Comparison of ENCODE assay signal across 8 mouse cellular contexts in the genomic region with DNA sequence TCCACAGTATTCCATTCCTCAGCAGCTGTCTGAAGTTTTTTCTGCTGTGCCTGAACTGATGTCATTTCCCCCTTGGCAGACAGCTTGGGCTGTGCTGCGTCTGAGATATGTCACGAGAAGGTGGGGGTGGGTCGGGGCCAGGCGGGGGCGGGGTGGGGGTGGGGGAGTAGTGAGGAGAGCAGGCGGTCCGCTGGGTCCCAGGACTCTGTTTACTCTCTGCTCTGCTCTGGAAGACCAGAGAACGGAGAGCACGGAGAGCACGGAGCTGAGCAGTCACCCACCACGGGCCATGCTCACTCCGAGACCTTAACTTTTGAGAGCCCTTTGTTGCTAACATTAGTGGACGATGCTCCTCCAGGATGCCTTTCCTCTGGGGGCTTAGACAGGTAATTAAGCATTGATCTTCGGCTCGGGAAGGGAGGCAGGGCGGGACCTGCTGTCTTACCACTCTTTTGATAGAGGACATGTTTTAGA. TPM values are rescaled to one million over a fixed set of nuclear protein-coding genes. Genes with fewer than 3 reads are reported as not detected.
A peak's percentile ranks its signal among the peaks of the same experiment; 100 is the strongest.
DNase-seq lines count a peak whose midpoint lies in the region; ATAC-seq and TF ChIP-seq lines count a peak whose summit lies in the region.

No protein-coding gene starts in this region.

- H3K27ac ChIP-seq in forebrain, embryonic 13.5 days: no peak overlapping the region
- peak overlapping the region; percentile 66 for H3K27ac ChIP-seq in hindbrain, embryonic 14.5 days

- peaks cover 19% of the 10 kb centered on the region for H3K36me3 ChIP-seq in forebrain, embryonic 13.5 days (ENCODE audit: poor library complexity, severe bottlenecking)
- H3K36me3 ChIP-seq in hindbrain, embryonic 14.5 days (replicated peaks; ENCODE audit: control insufficient read depth, insufficient read depth): 0 out of 2 replicates have a peak, but pooled peaks cover 3% of the 10 kb centered on the region

- peak overlapping the region; percentile 44 for H3K4me2 ChIP-seq in forebrain, embryonic 13.5 days
- H3K4me2 ChIP-seq in hindbrain, embryonic 14.5 days (replicated peaks): peak overlapping the region; percentile 44

- 7% methylated on average over 16 of the region's 16 CpGs for WGBS in forebrain, embryonic 13.5 days
- WGBS in hindbrain, embryonic 14.5 days: 4% methylated on average over 16 of the region's 16 CpGs
- 14% methylated on average over 16 of the region's 16 CpGs for WGBS in lung, adult 2 months

- peak; percentile 57; the same call in 1 of the 2 replicates for ATAC-seq in forebrain, embryonic 13.5 days
- 0 out of 2 replicates have a peak, but pooled peaks have one; percentile 46 for ATAC-seq in hindbrain, embryonic 14.5 days (ENCODE audit: low FRiP score)
- no peak for ATAC-seq in CD4-positive, CD25-positive, alpha-beta regulatory T cell, adult 4 months

- H3K4me1 ChIP-seq in forebrain, embryonic 13.5 days: peaks cover 62% of the 10 kb centered on the region
- peaks cover 57% of the 10 kb centered on the region for H3K4me1 ChIP-seq in hindbrain, embryonic 14.5 days (replicated peaks; ENCODE audit: control insufficient read depth, insufficient read depth, low read length)
- peaks cover 41% of the 10 kb centered on the region for H3K4me1 ChIP-seq in lung, adult 2 months (ENCODE audit: control insufficient read depth, insufficient read depth, low read length)

- no peak overlapping the region for H3K4me3 ChIP-seq in forebrain, embryonic 13.5 days
- H3K4me3 ChIP-seq in hindbrain, embryonic 14.5 days (replicated peaks; ENCODE audit: low read length): no peak overlapping the region; the same call in 1 of the 2 replicates
- H3K4me3 ChIP-seq in lung, adult 2 months (replicated peaks; ENCODE audit: extremely low read depth, low read depth, low read length): peak overlapping the region; percentile 57

- peak; percentile 59; the same call in 1 of the 2 replicates for TF ChIP-seq POLR2A in lung, adult 2 months (IDR thresholded peaks at IDR 0.05; ENCODE audit: borderline replicate concordance, extremely low read depth, low read depth, low read length)

- no peaks in the 10 kb centered on the region for H3K27me3 ChIP-seq in forebrain, embryonic 13.5 days
- no peaks in the 10 kb centered on the region for H3K27me3 ChIP-seq in hindbrain, embryonic 14.5 days (ENCODE audit: control insufficient read depth, insufficient read depth, low read length)

- H3K9ac ChIP-seq in forebrain, embryonic 13.5 days: peak overlapping the region; percentile 48
- 0 out of 2 replicates have a peak overlapping the region, but pooled peaks have one; percentile 14 for H3K9ac ChIP-seq in hindbrain, embryonic 14.5 days

- H3K9me3 ChIP-seq in forebrain, embryonic 13.5 days (replicated peaks): no peaks in the 10 kb centered on the region
- no peaks in the 10 kb centered on the region for H3K9me3 ChIP-seq in hindbrain, embryonic 14.5 days (ENCODE audit: control insufficient read depth, low read length)

- TF ChIP-seq CTCF in lung, adult 2 months (IDR thresholded peaks at IDR 0.05; ENCODE audit: insufficient read depth, low read length): no peak

- DNase-seq in embryo, embryonic 10 days (ENCODE audit: low spot score): peak; percentile 74
- no peak for DNase-seq in hindbrain, embryonic 14.5 days (ENCODE audit: low spot score)
- DNase-seq in lung, adult 2 months: peak; percentile 52
- DNase-seq in skeletal muscle tissue, adult 2 months (ENCODE audit: low read depth, low spot score): peak; percentile 87
- no peak for DNase-seq in natural killer cell, adult 2 months (ENCODE audit: low spot score in 2 of 2)
- no peak for DNase-seq in frontal cortex, postnatal 25 days (ENCODE audit: low spot score in 2 of 2)

RNA-seq across cellular contexts. Expression of gene Wbp1l, which starts 24.3 kb away (rescaled TPM):
- 33.1 and 36.5 TPM in 2 replicates for polyA plus RNA-seq in forebrain, embryonic 13.5 days (2015; fragmentation: Nextera tagmentation; extraction: Ambion mirVana)
- polyA plus RNA-seq in hindbrain, embryonic 14.5 days (2014; fragmentation: Nextera tagmentation; extraction: Ambion mirVana): 29.9 and 31.7 TPM in 2 replicates
- polyA plus RNA-seq in lung, adult 2 months (2012; rRNA removed): 47.3 and 54.3 TPM in 2 replicates
- polyA plus RNA-seq in CD4-positive, CD25-positive, alpha-beta regulatory T cell, adult 4 months (2017; shearing (Covaris generic)): 10 to 100 TPM; 19.2 to 20.8 TPM

RNA-seq across cellular contexts. Expression of gene Cyp17a1, which starts 49.7 kb away (rescaled TPM):
- polyA plus RNA-seq in forebrain, embryonic 13.5 days (2015; fragmentation: Nextera tagmentation; extraction: Ambion mirVana): not detected in 2 replicates
- not detected in 2 replicates for polyA plus RNA-seq in hindbrain, embryonic 14.5 days (2014; fragmentation: Nextera tagmentation; extraction: Ambion mirVana)
- 0.06 TPM in 1 of 2 replicates, not detected in the other for polyA plus RNA-seq in lung, adult 2 months (2012; rRNA removed)
- polyA plus RNA-seq in CD4-positive, CD25-positive, alpha-beta regulatory T cell, adult 4 months (2017; shearing (Covaris generic)): not detected

RNA-seq across cellular contexts. Expression of gene Sfxn2, which starts 50.1 kb away (rescaled TPM):
- polyA plus RNA-seq in forebrain, embryonic 13.5 days (2015; fragmentation: Nextera tagmentation; extraction: Ambion mirVana): 12.4 and 13.2 TPM in 2 replicates
- polyA plus RNA-seq in hindbrain, embryonic 14.5 days (2014; fragmentation: Nextera tagmentation; extraction: Ambion mirVana): 7.2 and 8.4 TPM in 2 replicates
- polyA plus RNA-seq in lung, adult 2 months (2012; rRNA removed): 3.8 and 6.5 TPM in 2 replicates
- polyA plus RNA-seq in CD4-positive, CD25-positive, alpha-beta regulatory T cell, adult 4 months (2017; shearing (Covaris generic)): 10 to 100 TPM in 1 of 2 experiments, 1 to 10 TPM in 1; 6.2 to 13.4 TPM

RNA-seq across cellular contexts. Expression of gene Arl3, which starts 50.2 kb away (rescaled TPM):
- 233 and 245 TPM in 2 replicates for polyA plus RNA-seq in forebrain, embryonic 13.5 days (2015; fragmentation: Nextera tagmentation; extraction: Ambion mirVana)
- 130 and 141 TPM in 2 replicates for polyA plus RNA-seq in hindbrain, embryonic 14.5 days (2014; fragmentation: Nextera tagmentation; extraction: Ambion mirVana)
- 21.5 and 27.1 TPM in 2 replicates for polyA plus RNA-seq in lung, adult 2 months (2012; rRNA removed)
- polyA plus RNA-seq in CD4-positive, CD25-positive, alpha-beta regulatory T cell, adult 4 months (2017; shearing (Covaris generic)): 10 to 100 TPM; 29.0 to 34.9 TPM

Comparison
In these comparisons a context has a peak if more than half of its experiments do, and no peak if none do; other contexts are left out.
1. DNase-seq: peak in embryo, embryonic 10 days (single experiment), lung, adult 2 months (single experiment) and skeletal muscle tissue, adult 2 months (single experiment); none in hindbrain, embryonic 14.5 days (single experiment), natural killer cell, adult 2 months (0 of 2) and frontal cortex, postnatal 25 days (0 of 2).